Mouse (Mus musculus): Measurements from ENCODE around the gene Faap24.

Gene Faap24

DNA sequence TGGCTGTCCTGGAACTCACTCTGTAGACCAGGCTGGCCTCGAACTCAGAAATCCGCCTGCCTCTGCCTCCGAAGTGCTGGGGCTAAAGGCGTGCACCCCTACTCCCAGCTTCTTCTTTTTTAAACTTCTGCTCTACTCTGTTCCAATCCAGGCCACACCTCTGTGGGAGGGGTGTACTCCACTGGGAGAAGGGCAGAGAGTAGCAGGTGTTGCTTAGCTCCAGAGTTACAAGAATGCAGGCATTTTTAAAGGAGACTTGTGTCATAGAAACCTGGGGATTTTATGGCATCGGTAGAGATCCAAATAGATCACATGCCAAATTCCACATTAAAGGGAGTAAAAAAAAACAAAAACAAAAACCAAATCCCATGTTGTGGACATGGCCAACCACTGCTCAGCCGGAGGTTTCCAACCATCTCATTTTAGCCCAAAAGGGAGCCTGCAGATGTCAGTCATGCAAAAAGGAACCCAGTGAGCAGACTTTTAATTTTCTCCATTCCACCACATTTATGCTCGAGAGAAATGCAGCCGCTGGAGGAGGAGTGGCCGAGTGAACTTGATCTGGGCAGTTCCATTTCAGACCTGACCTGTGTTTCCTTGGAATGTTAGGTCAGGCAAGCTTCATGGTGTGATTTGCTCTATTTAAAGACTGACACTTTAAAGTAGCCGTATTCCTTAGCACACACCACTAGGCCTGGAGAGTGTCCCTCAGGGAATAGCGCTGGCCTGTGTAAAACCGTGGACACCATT is 31.3 kb downstream of the Faap24 start:
- DNase-seq, result no peak

DNA sequence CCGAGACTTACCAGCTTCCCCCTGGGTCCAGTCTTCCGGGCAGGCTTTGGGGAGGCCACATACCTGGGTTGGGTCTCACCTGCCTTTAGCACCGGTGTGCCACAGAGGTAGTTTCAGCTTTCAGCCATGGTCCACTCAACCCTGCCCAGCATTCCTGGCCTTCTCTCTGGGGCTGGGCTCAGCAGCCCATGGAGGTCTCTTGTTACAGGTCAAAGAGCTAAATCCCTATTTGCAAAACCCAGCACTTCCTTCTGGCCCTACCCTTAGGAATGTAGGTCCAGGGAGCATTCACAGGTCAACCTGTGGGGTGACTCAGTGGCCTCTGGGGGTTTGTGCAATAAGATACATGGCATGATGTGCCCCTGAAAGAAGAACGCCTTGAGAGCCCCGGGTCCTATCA is 33.8 kb downstream of the Faap24 start:
- no peak for DNase-seq

GRCm38 (mm10) chr7:35362253-35362652 is 34.4 kb downstream of the Faap24 start:
- no peak for DNase-seq

DNA sequence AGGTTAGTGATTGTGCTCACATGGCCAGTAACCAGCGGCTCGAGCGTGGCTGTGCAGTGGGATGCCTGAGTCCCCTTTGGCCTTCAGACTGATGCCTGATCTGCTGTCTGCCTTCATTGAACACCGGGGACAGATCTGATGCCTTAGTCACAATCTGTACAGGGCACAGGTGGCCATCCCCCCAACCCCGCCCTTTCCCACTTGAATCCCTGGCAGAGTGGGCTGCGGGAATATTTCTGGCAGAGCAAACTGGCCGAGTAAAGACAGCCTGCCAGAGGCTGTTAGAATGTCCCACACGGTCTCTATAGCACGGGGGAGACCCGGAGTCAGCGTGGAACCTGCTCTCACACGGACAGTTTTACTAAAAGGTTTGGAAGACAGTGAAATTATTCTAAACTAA is 39.0 kb downstream of the Faap24 start:
- peak; percentile 29 for DNase-seq

- no peak for DNase-seq
Measured at GRCm38 (mm10) chr7:35355303-35355872, 41.2 kb downstream of the Faap24 start.

GRCm38 (mm10) chr7:35353306-35353705 is 43.3 kb downstream of the Faap24 start:
- no peak for DNase-seq

DNA sequence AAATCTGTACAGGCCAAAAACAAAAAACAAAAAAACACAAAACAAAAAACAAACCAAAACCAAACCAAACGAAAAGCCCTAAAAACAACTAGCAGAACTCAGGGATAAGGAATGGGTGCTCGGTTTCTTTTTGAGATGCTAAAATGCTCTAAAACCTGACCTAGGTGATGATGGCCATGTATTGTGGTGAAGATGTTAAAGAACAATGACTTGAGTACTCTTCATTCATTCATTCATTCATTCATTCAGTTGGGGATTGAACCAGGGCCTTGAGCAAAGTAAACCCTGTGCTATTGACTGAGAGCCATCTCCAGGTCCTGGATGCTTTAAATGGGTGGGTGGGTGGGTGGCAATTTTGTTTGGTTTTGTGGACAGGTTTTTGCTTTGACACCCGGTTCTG is 45.5 kb downstream of the Faap24 start:
- no peak for DNase-seq

DNA sequence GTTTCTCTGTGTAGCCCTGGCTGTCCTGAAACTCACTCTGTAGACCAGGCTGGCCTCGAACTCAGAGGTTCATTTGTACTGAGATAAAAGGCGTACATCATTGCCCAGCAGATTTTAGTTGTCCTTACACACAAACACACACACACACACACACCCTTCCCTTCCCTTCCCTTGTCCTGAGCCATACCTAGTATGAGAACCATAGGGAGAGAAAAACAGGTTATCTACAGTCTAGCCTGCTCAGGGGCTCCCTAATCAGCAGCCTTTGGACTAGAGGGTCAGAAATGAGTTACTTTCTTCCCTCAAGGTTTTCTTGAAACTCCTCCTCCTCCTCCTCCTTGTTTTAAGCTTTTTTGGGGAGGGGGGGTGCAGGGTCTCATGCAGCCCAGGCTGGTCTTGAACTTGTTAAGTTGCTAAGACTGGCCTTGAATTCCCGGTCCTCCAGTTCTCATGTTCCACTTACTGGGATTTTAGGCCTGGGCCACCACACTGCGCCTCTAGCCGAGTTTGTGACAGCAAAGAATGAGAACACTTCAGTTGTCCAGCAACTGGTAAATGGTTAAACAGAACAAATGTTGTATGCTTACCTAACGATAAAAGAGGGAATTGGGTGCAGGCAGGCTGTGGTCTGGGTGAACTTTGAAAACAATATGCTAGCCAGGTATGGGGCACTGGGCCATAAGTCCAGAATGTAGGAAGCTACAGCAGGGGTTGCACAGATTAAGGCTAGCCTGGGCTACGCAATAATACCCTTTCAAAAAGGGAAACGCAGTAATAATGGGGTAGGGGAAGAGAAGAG is 46.6 kb downstream of the Faap24 start:
- no peak for DNase-seq

- no peak for DNase-seq
Measured at GRCm38 (mm10) chr7:35349022-35349421, 47.6 kb downstream of the Faap24 start.

DNA sequence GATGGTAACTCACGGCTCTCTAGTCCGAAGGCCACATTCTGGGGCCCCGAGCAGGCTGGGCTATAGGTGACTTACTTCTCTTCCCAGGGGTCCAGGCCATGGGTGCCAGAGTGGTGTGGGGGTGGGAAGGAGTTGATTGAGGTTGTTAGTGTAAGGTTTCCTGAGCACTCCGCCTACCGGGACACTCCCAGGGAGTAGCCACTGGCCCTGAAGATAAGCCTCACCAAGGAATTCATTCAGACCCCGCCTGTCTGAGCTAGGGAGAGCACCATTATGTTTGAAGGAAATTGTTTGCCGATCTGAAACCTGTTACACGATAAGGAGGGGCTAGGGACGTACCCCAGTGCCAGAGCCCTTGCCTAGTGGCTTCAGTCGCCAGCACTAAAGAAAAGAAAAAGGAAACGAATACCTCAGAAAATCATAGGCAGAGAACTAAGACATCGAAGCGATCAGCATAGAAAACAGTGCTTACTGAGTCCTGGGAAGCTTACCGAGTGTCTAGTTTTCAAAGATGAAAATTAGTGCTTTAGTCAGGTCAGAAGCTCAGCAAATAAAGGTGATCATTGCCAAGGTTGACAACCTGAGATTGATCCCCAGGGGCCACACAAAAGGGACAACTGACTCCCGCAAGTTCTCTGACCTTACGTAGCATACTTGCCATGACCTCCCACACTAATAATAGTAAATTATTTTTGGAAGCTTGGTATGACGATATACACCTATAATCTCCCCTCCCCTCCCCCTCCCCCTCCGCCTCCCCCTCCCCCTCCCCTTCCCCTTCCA is 48.5 kb downstream of the Faap24 start:
- DNase-seq, result no peak

- DNase-seq, result no peak
Measured at GRCm38 (mm10) chr7:35344785-35345330, 51.8 kb downstream of the Faap24 start.

DNA sequence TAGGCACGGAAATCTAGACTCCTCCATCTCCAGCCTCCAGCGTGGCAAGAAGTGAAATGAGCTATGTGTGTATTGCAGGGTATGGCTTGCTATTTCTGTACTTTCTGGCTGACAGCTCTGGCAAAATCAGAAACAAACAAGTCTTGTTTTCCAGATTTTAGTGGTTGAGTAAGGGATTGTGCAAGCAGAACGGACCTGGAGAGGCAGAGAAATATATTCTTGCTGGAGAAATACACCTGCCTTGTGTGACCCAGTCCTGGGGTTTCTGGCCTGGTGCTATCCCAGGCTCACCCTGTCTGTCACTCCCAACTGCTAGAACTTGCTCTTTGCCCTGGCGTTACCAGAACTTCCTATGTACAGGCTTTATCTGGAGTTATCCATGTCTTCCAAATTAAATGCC is 54.1 kb downstream of the Faap24 start:
- no peak for DNase-seq

Data from cerebellum, adult 9-10 months (tissue).